Mouse (Mus musculus): ENCODE measurements around the gene Dnaaf2.

DNA sequence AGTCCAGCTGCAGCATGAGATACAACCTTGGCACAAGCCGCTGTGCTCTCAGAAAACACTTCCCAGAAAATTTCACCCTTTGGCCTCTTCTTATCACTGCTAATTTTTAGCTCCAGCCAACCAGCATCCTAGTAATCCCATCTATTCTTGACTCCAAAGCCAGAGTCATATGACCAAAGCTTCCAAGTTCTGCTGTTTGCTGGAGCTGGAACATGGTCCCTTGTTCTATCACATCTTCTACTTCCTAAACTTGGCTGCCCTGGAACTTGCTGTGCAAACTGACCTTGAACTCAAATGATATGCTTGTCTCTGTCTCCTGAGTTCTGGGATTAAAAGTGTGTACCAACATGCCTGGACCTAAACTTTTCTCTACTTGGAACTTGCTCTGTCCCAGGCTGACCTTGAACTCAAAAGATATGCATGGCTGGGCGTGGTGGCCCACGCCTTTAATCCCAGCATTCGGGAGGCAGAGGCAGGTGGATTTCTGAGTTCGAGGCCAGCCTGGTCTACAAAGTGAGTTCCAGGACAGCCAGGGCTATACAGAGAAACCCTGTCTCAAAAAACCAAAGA, 51.0 kb downstream of the Dnaaf2 start:
- no peak for TF ChIP-seq POLR2A (IDR thresholded peaks at IDR 0.05; ENCODE audit: extremely low read depth, insufficient read depth, low read length)
- no peak for TF ChIP-seq CTCF (IDR thresholded peaks at IDR 0.05; ENCODE audit: extremely low read depth, insufficient read depth, low read length)
